Mouse (Mus musculus) frontal cortex, postnatal 10 days (tissue): ENCODE data around the gene Utf1.

Experiments
- DNase-seq, 2 experiments: peaks; one replicate each; pipeline ENCODE4 v3.0.0; 2022; ENCODE audit warnings: low spot score in 2 of 2, mixed read lengths in 1 of 2

Gene Utf1

GRCm38 (mm10) chr7:139972923-139973331 is 29.3 kb downstream of the Utf1 start:
- DNase-seq: no peak

- DNase-seq: no peak
Observed at GRCm38 (mm10) chr7:139974307-139974706, 30.7 kb downstream of the Utf1 start.

- no peak for DNase-seq
Observed at GRCm38 (mm10) chr7:139975471-139975870, 31.9 kb downstream of the Utf1 start.

GRCm38 (mm10) chr7:139978278-139978892 is 34.8 kb downstream of the Utf1 start, which contains the start of gene 6430531B16Rik:
Gene 6430531B16Rik (minus strand): TSS chr7:139978755.
- peak; percentile 84 to 86 for DNase-seq

- DNase-seq: no peak
Observed at GRCm38 (mm10) chr7:139979011-139979719, 35.6 kb downstream of the Utf1 start.

- DNase-seq: no peak
Observed at GRCm38 (mm10) chr7:139980778-139981177, 37.2 kb downstream of the Utf1 start.

GRCm38 (mm10) chr7:139982058-139982457 is 38.5 kb downstream of the Utf1 start:
- no peak for DNase-seq

- no peak for DNase-seq
Observed at GRCm38 (mm10) chr7:139984505-139984904, 40.9 kb downstream of the Utf1 start.

GRCm38 (mm10) chr7:139988272-139988671 is 44.7 kb downstream of the Utf1 start:
- DNase-seq: no peak

- DNase-seq: no peak
Observed at GRCm38 (mm10) chr7:139990864-139991394, 47.3 kb downstream of the Utf1 start.

GRCm38 (mm10) chr7:139992406-139992805 is 48.8 kb downstream of the Utf1 start, which contains the start of gene Adam8:
Gene Adam8 (minus strand): TSS chr7:139992562.
- DNase-seq: no peak

GRCm38 (mm10) chr7:139993532-139993931 is 49.9 kb downstream of the Utf1 start:
- DNase-seq: no peak

- no peak for DNase-seq
Observed at GRCm38 (mm10) chr7:139994202-139994601, 50.6 kb downstream of the Utf1 start.

GRCm38 (mm10) chr7:139994676-139995075 is 51.1 kb downstream of the Utf1 start:
- DNase-seq: peak; percentile 46 to 57
